Mouse (Mus musculus): Measurements from ENCODE around the gene Rnasel.

Gene Rnasel

GRCm38 (mm10) chr1:153749211-153749801 lies at the start of gene Rnasel:
Rnasel (plus strand) TSS chr1:153749426.
- peak; percentile 84 for DNase-seq (ENCODE audit: extremely low read depth, low read depth)

GRCm38 (mm10) chr1:153700448-153701063 lies 48.7 kb upstream of the Rnasel start:
- DNase-seq (ENCODE audit: extremely low read depth, low read depth), result no peak

- no peak for DNase-seq (ENCODE audit: extremely low read depth, low read depth)
Measured at GRCm38 (mm10) chr1:153701461-153701860, 47.8 kb upstream of the Rnasel start.

- DNase-seq (ENCODE audit: extremely low read depth, low read depth), result no peak
Measured at GRCm38 (mm10) chr1:153702166-153702852, 46.9 kb upstream of the Rnasel start.

- no peak for DNase-seq (ENCODE audit: extremely low read depth, low read depth)
Measured at GRCm38 (mm10) chr1:153702853-153703410, 46.3 kb upstream of the Rnasel start.

- no peak for DNase-seq (ENCODE audit: extremely low read depth, low read depth)
Measured at GRCm38 (mm10) chr1:153703445-153703991, 45.7 kb upstream of the Rnasel start.

- no peak for DNase-seq (ENCODE audit: extremely low read depth, low read depth)
Measured at GRCm38 (mm10) chr1:153704174-153704573, 45.1 kb upstream of the Rnasel start.

GRCm38 (mm10) chr1:153704996-153705395 lies 44.2 kb upstream of the Rnasel start:
- DNase-seq (ENCODE audit: extremely low read depth, low read depth), result no peak

GRCm38 (mm10) chr1:153708626-153709025 lies 40.6 kb upstream of the Rnasel start:
- no peak for DNase-seq (ENCODE audit: extremely low read depth, low read depth)

GRCm38 (mm10) chr1:153709451-153709850 lies 39.8 kb upstream of the Rnasel start:
- DNase-seq (ENCODE audit: extremely low read depth, low read depth), result no peak

- no peak for DNase-seq (ENCODE audit: extremely low read depth, low read depth)
Measured at GRCm38 (mm10) chr1:153711544-153712262, 37.5 kb upstream of the Rnasel start.

GRCm38 (mm10) chr1:153712633-153713032 lies 36.6 kb upstream of the Rnasel start:
- no peak for DNase-seq (ENCODE audit: extremely low read depth, low read depth)

GRCm38 (mm10) chr1:153717990-153718389 lies 31.2 kb upstream of the Rnasel start:
- no peak for DNase-seq (ENCODE audit: extremely low read depth, low read depth)

GRCm38 (mm10) chr1:153720935-153721334 lies 28.3 kb upstream of the Rnasel start:
- DNase-seq (ENCODE audit: extremely low read depth, low read depth), result no peak

GRCm38 (mm10) chr1:153721565-153722310 lies 27.5 kb upstream of the Rnasel start:
- DNase-seq (ENCODE audit: extremely low read depth, low read depth), result no peak

GRCm38 (mm10) chr1:153723426-153723825 lies 25.8 kb upstream of the Rnasel start:
- DNase-seq (ENCODE audit: extremely low read depth, low read depth), result no peak

- no peak for DNase-seq (ENCODE audit: extremely low read depth, low read depth)
Measured at GRCm38 (mm10) chr1:153726636-153727035, 22.6 kb upstream of the Rnasel start.

- DNase-seq (ENCODE audit: extremely low read depth, low read depth), result no peak
Measured at GRCm38 (mm10) chr1:153729806-153730205, 19.4 kb upstream of the Rnasel start.

GRCm38 (mm10) chr1:153730671-153731070 lies 18.6 kb upstream of the Rnasel start:
- no peak for DNase-seq (ENCODE audit: extremely low read depth, low read depth)

GRCm38 (mm10) chr1:153733181-153733580 lies 16.0 kb upstream of the Rnasel start:
- no peak for DNase-seq (ENCODE audit: extremely low read depth, low read depth)

- no peak for DNase-seq (ENCODE audit: extremely low read depth, low read depth)
Measured at GRCm38 (mm10) chr1:153734866-153735265, 14.4 kb upstream of the Rnasel start.
